Mouse (Mus musculus): ENCODE data around the gene Arhgap19.

DNA sequence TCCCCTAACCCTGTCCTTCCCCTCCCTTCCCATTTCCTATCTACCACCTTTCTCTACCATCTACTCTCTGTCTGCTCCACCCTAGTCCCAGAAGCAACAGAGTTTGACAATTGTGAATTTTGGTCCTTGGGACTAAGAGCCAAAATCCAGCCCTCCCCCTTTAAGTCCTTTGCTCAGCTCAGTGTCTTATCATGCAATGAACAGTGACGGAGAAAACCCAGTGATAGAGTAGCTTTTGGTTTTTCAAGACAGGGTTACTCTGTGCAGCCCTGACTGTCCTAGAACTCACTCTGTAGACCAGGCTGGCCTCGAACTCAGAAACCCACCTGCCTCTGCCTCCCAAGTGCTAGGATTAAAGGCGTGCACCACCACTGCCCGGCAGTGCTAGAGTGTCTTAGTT is 11.5 kb upstream of the Arhgap19 start:
- TF ChIP-seq TAL1 (IDR thresholded peaks at IDR 0.05; ENCODE audit: low read length) (no peak), GATA1 (IDR thresholded peaks at IDR 0.05; ENCODE audit: low read length) (no peak)
